Mouse (Mus musculus) liver, postnatal 0 days (tissue): ENCODE results near the gene Tefm. TPM values are rescaled to one million over a fixed set of nuclear protein-coding genes. Genes with fewer than 3 reads are reported as not detected.

ENCODE experiments used
- ATAC-seq: fragments of 200-750 bp; cut with Nextera tagmentation; 2 replicates; pipeline ENCODE4 v1.8.0; 2017; ENCODE audit warnings: mild to moderate bottlenecking, moderate library complexity
- DNase-seq: peaks from one replicate; pipeline ENCODE4 v3.0.0-alpha.2; 2016
- H3K27ac ChIP-seq: fragments of 300-500 bp; sonication (generic); 2 replicates; pipeline ENCODE4 v1.5.1; 2014; ENCODE audit warnings: antibody characterized with exemption, moderate library complexity, mild to moderate bottlenecking, low read depth
- H3K27me3 ChIP-seq: fragments of 300-500 bp; sonication (generic); 2 replicates; pipeline ENCODE4 v1.6.1; 2014; ENCODE audit warnings: low read length, control low read depth, mixed read lengths; ENCODE audit not compliant: insufficient read depth
- H3K36me3 ChIP-seq: fragments of 300-500 bp; sonication (generic); replicated peaks from 2 replicates; pipeline ENCODE4 v1.6.1; 2014; ENCODE audit warnings: mild to moderate bottlenecking, control low read depth, low read length, moderate library complexity, mixed read lengths; ENCODE audit not compliant: insufficient read depth
- H3K4me1 ChIP-seq: fragments of 300-500 bp; sonication (generic); 2 replicates; pipeline ENCODE4 v1.6.1; 2014; ENCODE audit warnings: antibody characterized with exemption, mild to moderate bottlenecking, control low read depth; ENCODE audit not compliant: insufficient read depth
- H3K4me2 ChIP-seq: fragments of 300-500 bp; sonication (generic); 2 replicates; pipeline ENCODE4 v1.6.1; 2014; ENCODE audit warnings: low read depth, mild to moderate bottlenecking, low read length, moderate library complexity, mixed read lengths
- H3K4me3 ChIP-seq: fragments of 300-500 bp; sonication (generic); 2 replicates; pipeline ENCODE4 v1.5.1; 2014; ENCODE audit warnings: low read depth, low read length
- H3K9ac ChIP-seq: fragments of 300-500 bp; sonication (generic); replicated peaks from 2 replicates; pipeline ENCODE4 v1.6.1; 2014; ENCODE audit warnings: mild to moderate bottlenecking, moderate library complexity
- H3K9me3 ChIP-seq: fragments of 300-500 bp; sonication (generic); 2 replicates; pipeline ENCODE4 v1.6.1; 2016; ENCODE audit warnings: mild to moderate bottlenecking, control low read depth, low read length, mixed read lengths
- CTCF ChIP-seq: sonication (generic); IDR thresholded peaks from 2 replicates; pipeline ENCODE4 v1.5.1; 2016; ENCODE audit warnings: antibody characterized with exemption, low read depth
- EP300 ChIP-seq: IDR thresholded peaks from 2 replicates; pipeline ENCODE4 v1.6.1; 2016; ENCODE audit warnings: antibody characterized with exemption, low read depth, mild to moderate bottlenecking
- WGBS: fragments of 180-500 bp; shearing (Covaris S2); extraction: QIAGEN DNeasy Blood & Tissue Kit; methylation state at CpG from one replicate; pipeline ENCODE4 v1.1.7; 2014; ENCODE audit not compliant: insufficient replicate concordance; 5-methylcytosine and 5-hydroxymethylcytosine counted together
- polyA plus RNA-seq: library from polyadenylated mRNA; unstranded; fragments of >200 nt; fragmentation: Nextera tagmentation; extraction: Ambion mirVana; gene quantifications from 2 replicates; pipeline ENCODE4 v1.2.1, GENCODE M21; 2015

Gene Tefm
- polyA plus RNA-seq, 1 experiment from 2014 or later, result 17.1 TPM

GRCm38 (mm10) chr11:80171884-80172283 is 29.9 kb upstream of the Tefm start:
- TF ChIP-seq EP300 (peak; percentile 72), CTCF (no peak)
- Histone ChIP-seq H3K4me2 (no peak overlapping the region), H3K27ac (peak overlapping the region; percentile 81), H3K36me3 (0 out of 2 replicates have a peak, but pooled peaks cover 2% of the 10 kb centered on the region), H3K27me3 (no peaks in the 10 kb centered on the region), H3K9me3 (no peaks in the 10 kb centered on the region), H3K4me3 (no peak overlapping the region), H3K4me1 (peaks cover 21% of the 10 kb centered on the region), H3K9ac (no peak overlapping the region)
- ATAC-seq (peak; percentile 90), DNase-seq (peak; percentile 76)
- 63% methylated on average over 4 of the region's 4 CpGs for WGBS

GRCm38 (mm10) chr11:80170351-80170750 is 28.4 kb upstream of the Tefm start:
- WGBS, result 52% methylated on average over 5 of the region's 5 CpGs
- TF ChIP-seq EP300 (no peak), CTCF (no peak)
- Histone ChIP-seq H3K27me3 (no peaks in the 10 kb centered on the region), H3K4me1 (peaks cover 21% of the 10 kb centered on the region), H3K9ac (no peak overlapping the region), H3K36me3 (peaks cover 10% of the 10 kb centered on the region), H3K4me3 (no peak overlapping the region), H3K27ac (0 out of 2 replicates have a peak overlapping the region, but pooled peaks have one; percentile 30), H3K9me3 (no peaks in the 10 kb centered on the region), H3K4me2 (no peak overlapping the region)
- DNase-seq, result no peak
- no peak for ATAC-seq

- DNase-seq (no peak), ATAC-seq (no peak)
- Histone ChIP-seq H3K4me3 (no peak overlapping the region), H3K27me3 (no peaks in the 10 kb centered on the region), H3K36me3 (peaks cover 11% of the 10 kb centered on the region), H3K4me2 (no peak overlapping the region), H3K9me3 (no peaks in the 10 kb centered on the region), H3K9ac (no peak overlapping the region), H3K4me1 (peaks cover 21% of the 10 kb centered on the region), H3K27ac (no peak overlapping the region)
- WGBS, result 66% methylated on average over 3 of the region's 3 CpGs
- TF ChIP-seq EP300 (no peak), CTCF (no peak)
Observed at GRCm38 (mm10) chr11:80169629-80170028, 27.7 kb upstream of the Tefm start.

GRCm38 (mm10) chr11:80168611-80169249 is 26.8 kb upstream of the Tefm start:
- Histone ChIP-seq H3K4me1 (peaks cover 20% of the 10 kb centered on the region), H3K4me3 (no peak overlapping the region), H3K4me2 (no peak overlapping the region), H3K9ac (no peak overlapping the region), H3K36me3 (peaks cover 11% of the 10 kb centered on the region), H3K27ac (peak overlapping the region; percentile 55; the same call in 1 of the 2 replicates), H3K9me3 (no peaks in the 10 kb centered on the region), H3K27me3 (no peaks in the 10 kb centered on the region)
- ATAC-seq (no peak), DNase-seq (no peak)
- 58% methylated on average over 4 of the region's 4 CpGs for WGBS
- TF ChIP-seq CTCF (no peak), EP300 (no peak)

- TF ChIP-seq CTCF (no peak), EP300 (no peak)
- Histone ChIP-seq H3K4me1 (peaks cover 16% of the 10 kb centered on the region), H3K36me3 (peaks cover 12% of the 10 kb centered on the region), H3K9me3 (no peaks in the 10 kb centered on the region), H3K4me3 (no peak overlapping the region), H3K9ac (no peak overlapping the region), H3K27me3 (no peaks in the 10 kb centered on the region), H3K27ac (peak overlapping the region; percentile 55; the same call in 1 of the 2 replicates), H3K4me2 (no peak overlapping the region)
- DNase-seq (no peak), ATAC-seq (no peak)
- 71% methylated on average over 9 of the region's 9 CpGs for WGBS
Observed at GRCm38 (mm10) chr11:80168121-80168520, 26.1 kb upstream of the Tefm start.

GRCm38 (mm10) chr11:80164224-80164623 is 22.2 kb upstream of the Tefm start:
- Histone ChIP-seq H3K4me2 (no peak overlapping the region), H3K36me3 (peaks cover 13% of the 10 kb centered on the region), H3K9ac (no peak overlapping the region), H3K9me3 (no peaks in the 10 kb centered on the region), H3K4me3 (no peak overlapping the region), H3K27me3 (no peaks in the 10 kb centered on the region), H3K4me1 (peaks cover 4% of the 10 kb centered on the region; the same call in 1 of the 2 replicates), H3K27ac (no peak overlapping the region)
- TF ChIP-seq CTCF, result no peak
- no peak for TF ChIP-seq EP300
- ATAC-seq (no peak), DNase-seq (no peak)
- 67% methylated on average over 2 of the region's 2 CpGs for WGBS
